Mouse (Mus musculus): ENCODE results near the gene Bpifb4. TPM values are rescaled to one million over a fixed set of nuclear protein-coding genes. Genes with fewer than 3 reads are reported as not detected.

Gene Bpifb4
- polyA plus RNA-seq, 1 experiment from 2014 or later, result not detected

- Histone ChIP-seq H3K9ac (replicated peaks; ENCODE audit: low read depth, low read length) (no peak within 1 kb of the TSS), H3K4me3 (ENCODE audit: low read depth, low read length) (no peak within 1 kb of the TSS), H3K27me3 (ENCODE audit: control insufficient read depth, insufficient read depth, low read length) (no peaks in the 10 kb centered on the region), H3K4me1 (ENCODE audit: control insufficient read depth, insufficient read depth, low read length) (no peaks in the 10 kb centered on the region), H3K9me3 (ENCODE audit: control insufficient read depth, low read length) (no peaks in the 10 kb centered on the region), H3K36me3 (ENCODE audit: control insufficient read depth, insufficient read depth, low read length) (no peaks in the 10 kb centered on the region), H3K27ac (ENCODE audit: low read depth, low read length) (no peak within 1 kb of the TSS), H3K4me2 (ENCODE audit: low read depth, low read length) (no peak within 1 kb of the TSS)
- WGBS, result 91% methylated on average over 5 of the region's 5 CpGs
- ATAC-seq (ENCODE audit: low read depth), result no peak
Measured at GRCm38 (mm10) chr2:153974582-153974981, 36.6 kb downstream of the Bpifb4 start, which contains the start of gene Bpifa6. Gene Bpifa6 (plus strand): TSS chr2:153974945.

GRCm38 (mm10) chr2:153995770-153996169 is 57.8 kb downstream of the Bpifb4 start:
- Histone ChIP-seq H3K4me1 (ENCODE audit: control insufficient read depth, insufficient read depth, low read length) (no peaks in the 10 kb centered on the region), H3K27ac (ENCODE audit: low read depth, low read length) (no peak overlapping the region), H3K9ac (replicated peaks; ENCODE audit: low read depth, low read length) (no peak overlapping the region), H3K4me2 (ENCODE audit: low read depth, low read length) (no peak overlapping the region), H3K36me3 (ENCODE audit: control insufficient read depth, insufficient read depth, low read length) (no peaks in the 10 kb centered on the region), H3K9me3 (ENCODE audit: control insufficient read depth, low read length) (no peaks in the 10 kb centered on the region), H3K27me3 (ENCODE audit: control insufficient read depth, insufficient read depth, low read length) (no peaks in the 10 kb centered on the region), H3K4me3 (ENCODE audit: low read depth, low read length) (no peak overlapping the region)
- ATAC-seq (ENCODE audit: low read depth), result no peak
- WGBS, result 10% methylated on average over 7 of the region's 7 CpGs

- WGBS, result 91% methylated on average over 3 of the region's 3 CpGs
- Histone ChIP-seq H3K36me3 (ENCODE audit: control insufficient read depth, insufficient read depth, low read length) (no peaks in the 10 kb centered on the region), H3K27ac (ENCODE audit: low read depth, low read length) (no peak overlapping the region), H3K27me3 (ENCODE audit: control insufficient read depth, insufficient read depth, low read length) (no peaks in the 10 kb centered on the region), H3K9me3 (ENCODE audit: control insufficient read depth, low read length) (no peaks in the 10 kb centered on the region), H3K4me1 (ENCODE audit: control insufficient read depth, insufficient read depth, low read length) (no peaks in the 10 kb centered on the region), H3K4me3 (ENCODE audit: low read depth, low read length) (no peak overlapping the region), H3K4me2 (ENCODE audit: low read depth, low read length) (no peak overlapping the region), H3K9ac (replicated peaks; ENCODE audit: low read depth, low read length) (no peak overlapping the region)
- no peak for ATAC-seq (ENCODE audit: low read depth)
Measured at GRCm38 (mm10) chr2:154000501-154000900, 62.5 kb downstream of the Bpifb4 start.

- Histone ChIP-seq H3K9ac (replicated peaks; ENCODE audit: low read depth, low read length) (no peak overlapping the region), H3K27ac (ENCODE audit: low read depth, low read length) (no peak overlapping the region), H3K9me3 (ENCODE audit: control insufficient read depth, low read length) (no peaks in the 10 kb centered on the region), H3K4me3 (ENCODE audit: low read depth, low read length) (no peak overlapping the region), H3K27me3 (ENCODE audit: control insufficient read depth, insufficient read depth, low read length) (no peaks in the 10 kb centered on the region), H3K4me2 (ENCODE audit: low read depth, low read length) (no peak overlapping the region), H3K4me1 (ENCODE audit: control insufficient read depth, insufficient read depth, low read length) (no peaks in the 10 kb centered on the region), H3K36me3 (ENCODE audit: control insufficient read depth, insufficient read depth, low read length) (no peaks in the 10 kb centered on the region)
- ATAC-seq (ENCODE audit: low read depth), result no peak
Measured at GRCm38 (mm10) chr2:154001056-154001455, 63.0 kb downstream of the Bpifb4 start.

GRCm38 (mm10) chr2:154004456-154004855 is 66.4 kb downstream of the Bpifb4 start:
- no peaks in the 10 kb centered on the region for H3K4me1 ChIP-seq (ENCODE audit: control insufficient read depth, insufficient read depth, low read length)
- no peak overlapping the region for H3K4me3 ChIP-seq (ENCODE audit: low read depth, low read length)
- no peaks in the 10 kb centered on the region for H3K9me3 ChIP-seq (ENCODE audit: control insufficient read depth, low read length)
- H3K36me3 ChIP-seq (ENCODE audit: control insufficient read depth, insufficient read depth, low read length), result no peaks in the 10 kb centered on the region
- no peak overlapping the region for H3K27ac ChIP-seq (ENCODE audit: low read depth, low read length)
- H3K27me3 ChIP-seq (ENCODE audit: control insufficient read depth, insufficient read depth, low read length), result no peaks in the 10 kb centered on the region
- H3K4me2 ChIP-seq (ENCODE audit: low read depth, low read length), result no peak overlapping the region
- WGBS, result 61% methylated on average over 1 of the region's 1 CpGs
- no peak for ATAC-seq (ENCODE audit: low read depth)
- H3K9ac ChIP-seq (replicated peaks; ENCODE audit: low read depth, low read length), result no peak overlapping the region

DNA sequence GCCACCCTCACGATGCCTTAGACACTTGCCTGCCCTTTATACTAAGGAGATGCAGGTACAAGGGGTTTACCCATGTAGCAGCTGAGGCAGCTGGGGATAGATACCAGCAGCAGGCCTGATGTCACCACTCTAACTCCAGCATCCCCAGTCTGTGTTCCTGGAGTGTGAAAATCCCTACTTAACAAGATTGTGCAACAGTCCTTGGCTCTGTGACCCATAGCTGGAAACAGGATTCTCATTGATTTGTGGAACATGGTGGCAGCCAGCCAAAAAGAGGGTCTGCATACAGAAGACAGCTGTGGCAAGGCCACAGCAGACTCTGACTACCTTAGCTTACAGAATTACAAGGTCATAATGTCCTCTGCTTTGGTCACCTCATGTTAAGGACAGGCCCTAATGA is 67.1 kb downstream of the Bpifb4 start:
- no peak overlapping the region for H3K4me2 ChIP-seq (ENCODE audit: low read depth, low read length)
- no peaks in the 10 kb centered on the region for H3K4me1 ChIP-seq (ENCODE audit: control insufficient read depth, insufficient read depth, low read length)
- ATAC-seq (ENCODE audit: low read depth), result no peak
- no peak overlapping the region for H3K27ac ChIP-seq (ENCODE audit: low read depth, low read length)
- no peak overlapping the region for H3K9ac ChIP-seq (replicated peaks; ENCODE audit: low read depth, low read length)
- no peaks in the 10 kb centered on the region for H3K36me3 ChIP-seq (ENCODE audit: control insufficient read depth, insufficient read depth, low read length)
- H3K9me3 ChIP-seq (ENCODE audit: control insufficient read depth, low read length), result no peaks in the 10 kb centered on the region
- H3K27me3 ChIP-seq (ENCODE audit: control insufficient read depth, insufficient read depth, low read length), result no peaks in the 10 kb centered on the region
- 86% methylated on average over 1 of the region's 1 CpGs for WGBS
- no peak overlapping the region for H3K4me3 ChIP-seq (ENCODE audit: low read depth, low read length)

DNA sequence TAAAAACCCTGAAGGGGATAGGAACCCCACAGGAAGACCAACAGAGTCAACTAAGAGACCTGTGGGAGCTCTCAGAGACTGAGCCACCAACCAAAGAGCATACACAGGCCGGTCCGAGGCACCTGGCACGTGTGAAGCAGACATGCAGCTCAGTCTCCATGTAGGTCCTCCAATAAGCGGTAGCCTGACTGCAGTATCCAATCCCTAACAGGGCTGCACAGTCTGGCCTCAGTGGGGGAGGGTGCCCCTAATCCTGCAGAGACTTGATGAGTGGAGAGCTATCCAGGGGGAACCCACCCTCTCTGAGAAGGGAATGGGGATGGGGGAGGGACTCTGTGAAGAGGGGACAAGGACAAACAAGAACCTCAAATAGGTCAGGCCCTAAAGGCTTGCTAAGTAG is 67.7 kb downstream of the Bpifb4 start:
- Histone ChIP-seq H3K9me3 (ENCODE audit: control insufficient read depth, low read length) (no peaks in the 10 kb centered on the region), H3K4me3 (ENCODE audit: low read depth, low read length) (no peak overlapping the region), H3K27me3 (ENCODE audit: control insufficient read depth, insufficient read depth, low read length) (no peaks in the 10 kb centered on the region), H3K4me1 (ENCODE audit: control insufficient read depth, insufficient read depth, low read length) (no peaks in the 10 kb centered on the region), H3K27ac (ENCODE audit: low read depth, low read length) (no peak overlapping the region), H3K9ac (replicated peaks; ENCODE audit: low read depth, low read length) (no peak overlapping the region), H3K36me3 (ENCODE audit: control insufficient read depth, insufficient read depth, low read length) (no peaks in the 10 kb centered on the region), H3K4me2 (ENCODE audit: low read depth, low read length) (no peak overlapping the region)
- WGBS, result 92% methylated on average over 4 of the region's 4 CpGs
- no peak for ATAC-seq (ENCODE audit: low read depth)

DNA sequence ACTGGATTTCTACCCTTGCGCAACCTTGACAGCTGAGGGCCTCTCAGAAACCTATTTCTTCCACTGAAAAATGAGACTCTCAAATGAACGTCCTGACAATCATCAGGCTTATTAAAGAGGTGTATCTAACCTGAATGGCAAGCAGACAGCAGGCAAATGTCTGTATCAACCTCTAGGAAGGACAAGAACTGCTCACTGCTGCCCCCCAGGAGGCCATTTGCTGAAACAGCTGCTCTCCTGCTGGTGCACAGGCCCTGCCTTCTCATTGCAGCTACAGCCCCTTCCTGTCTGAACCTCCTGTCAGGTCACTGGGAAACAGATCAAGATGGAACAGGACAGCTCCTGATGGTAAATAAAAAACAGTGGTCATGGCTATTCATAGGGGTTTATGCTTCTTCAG is 68.3 kb downstream of the Bpifb4 start:
- no peaks in the 10 kb centered on the region for H3K27me3 ChIP-seq (ENCODE audit: control insufficient read depth, insufficient read depth, low read length)
- no peak overlapping the region for H3K27ac ChIP-seq (ENCODE audit: low read depth, low read length)
- H3K4me3 ChIP-seq (ENCODE audit: low read depth, low read length), result no peak overlapping the region
- H3K4me1 ChIP-seq (ENCODE audit: control insufficient read depth, insufficient read depth, low read length), result no peaks in the 10 kb centered on the region
- no peaks in the 10 kb centered on the region for H3K9me3 ChIP-seq (ENCODE audit: control insufficient read depth, low read length)
- no peaks in the 10 kb centered on the region for H3K36me3 ChIP-seq (ENCODE audit: control insufficient read depth, insufficient read depth, low read length)
- no peak overlapping the region for H3K9ac ChIP-seq (replicated peaks; ENCODE audit: low read depth, low read length)
- WGBS, result 90% methylated on average over 2 of the region's 2 CpGs
- ATAC-seq (ENCODE audit: low read depth), result no peak
- no peak overlapping the region for H3K4me2 ChIP-seq (ENCODE audit: low read depth, low read length)

GRCm38 (mm10) chr2:154007381-154007780 is 69.4 kb downstream of the Bpifb4 start:
- WGBS, result 79% methylated on average over 1 of the region's 1 CpGs
- Histone ChIP-seq H3K9ac (replicated peaks; ENCODE audit: low read depth, low read length) (no peak overlapping the region), H3K36me3 (ENCODE audit: control insufficient read depth, insufficient read depth, low read length) (no peaks in the 10 kb centered on the region), H3K27me3 (ENCODE audit: control insufficient read depth, insufficient read depth, low read length) (no peaks in the 10 kb centered on the region), H3K4me1 (ENCODE audit: control insufficient read depth, insufficient read depth, low read length) (no peaks in the 10 kb centered on the region), H3K4me3 (ENCODE audit: low read depth, low read length) (no peak overlapping the region), H3K27ac (ENCODE audit: low read depth, low read length) (no peak overlapping the region), H3K9me3 (ENCODE audit: control insufficient read depth, low read length) (no peaks in the 10 kb centered on the region), H3K4me2 (ENCODE audit: low read depth, low read length) (no peak overlapping the region)
- ATAC-seq (ENCODE audit: low read depth), result no peak

- 86% methylated on average over 3 of the region's 3 CpGs for WGBS
- Histone ChIP-seq H3K36me3 (ENCODE audit: control insufficient read depth, insufficient read depth, low read length) (no peaks in the 10 kb centered on the region), H3K9me3 (ENCODE audit: control insufficient read depth, low read length) (no peaks in the 10 kb centered on the region), H3K27ac (ENCODE audit: low read depth, low read length) (no peak within 1 kb of the TSS), H3K4me3 (ENCODE audit: low read depth, low read length) (no peak within 1 kb of the TSS), H3K27me3 (ENCODE audit: control insufficient read depth, insufficient read depth, low read length) (no peaks in the 10 kb centered on the region), H3K4me1 (ENCODE audit: control insufficient read depth, insufficient read depth, low read length) (no peaks in the 10 kb centered on the region), H3K4me2 (ENCODE audit: low read depth, low read length) (no peak within 1 kb of the TSS), H3K9ac (replicated peaks; ENCODE audit: low read depth, low read length) (no peak within 1 kb of the TSS)
- no peak for ATAC-seq (ENCODE audit: low read depth)
Measured at GRCm38 (mm10) chr2:154007965-154008364, 70.0 kb downstream of the Bpifb4 start, which contains the start of gene Bpifa2. Gene Bpifa2 (plus strand): TSS chr2:154008265.

Data from neural tube, embryonic 14.5 days (tissue).